8 mouse cellular contexts compared by ENCODE assay signal in the genomic region with DNA sequence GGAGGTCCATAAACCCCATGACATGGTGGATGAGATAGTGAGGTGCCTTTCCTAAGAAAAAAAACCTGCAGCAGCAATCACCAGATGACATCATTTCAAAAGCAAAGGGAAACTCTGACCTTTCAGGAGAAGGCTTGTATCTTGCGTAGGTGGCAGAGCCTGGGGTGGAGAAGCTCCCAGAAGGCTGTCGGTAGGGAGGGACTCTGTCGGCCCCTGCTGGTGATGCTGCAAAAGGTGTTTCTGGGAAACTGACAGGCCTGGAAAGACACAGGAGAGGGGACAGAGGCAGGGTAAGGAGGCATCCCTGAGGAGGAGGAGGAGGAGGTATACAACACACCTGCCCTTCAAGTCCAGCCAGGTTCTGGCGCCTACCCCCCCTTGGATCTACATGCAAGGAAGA.
DNase-seq lines count a peak whose midpoint lies in the region; ATAC-seq and TF ChIP-seq lines count a peak whose summit lies in the region.

No protein-coding gene starts in this region.

- H3K4me2 ChIP-seq in heart, postnatal 0 days (ENCODE audit: low read depth, low read length): no peak overlapping the region
- H3K4me2 ChIP-seq in heart, embryonic 11.5 days: no peak overlapping the region
- H3K4me2 ChIP-seq in forebrain, postnatal 0 days (ENCODE audit: low read depth): no peak overlapping the region

- ATAC-seq in heart, postnatal 0 days (ENCODE audit: insufficient read depth, low read depth): no peak
- no peak for ATAC-seq in heart, embryonic 11.5 days (replicated peaks; ENCODE audit: insufficient number of reproducible peaks, low FRiP score, low TSS enrichment)
- ATAC-seq in forebrain, postnatal 0 days: peak; percentile 33; the same call in 1 of the 2 replicates

- TF ChIP-seq CTCF in heart, postnatal 0 days (IDR thresholded peaks at IDR 0.05; ENCODE audit: low read depth): peak; percentile 55
- peak; percentile 64 for TF ChIP-seq CTCF in E14TG2a.4 (conservative IDR thresholded peaks at IDR 0.05; ENCODE audit: low read length)
- TF ChIP-seq CTCF in forebrain, postnatal 0 days (IDR thresholded peaks at IDR 0.05; ENCODE audit: low read depth): peak; percentile 88
- peak; percentile 83 for TF ChIP-seq CTCF in liver, adult 2 months (IDR thresholded peaks at IDR 0.05; ENCODE audit: low read depth, low read length)

- DNase-seq in heart, postnatal 0 days (ENCODE audit: low spot score): no peak
- DNase-seq in cerebellum, adult 18-20 months: peak; percentile 65 to 73
- peak; percentile 76 for DNase-seq in forebrain, postnatal 0 days
- DNase-seq in liver, adult 2 months (ENCODE audit: extremely low read depth, low read depth, low spot score): peak; percentile 54
- peak; percentile 63 to 70 for DNase-seq in right cerebral cortex, adult 2 months (ENCODE audit: low spot score in 2 of 2)
- no peak for DNase-seq in c-Kit-positive CD71-positive TER-119-positive erythroid progenitor cells, embryonic 14.5 days (ENCODE audit: low spot score)

- no peak for TF ChIP-seq EP300 in heart, postnatal 0 days (IDR thresholded peaks at IDR 0.05; ENCODE audit: low read depth)

- H3K79me2 ChIP-seq in liver, adult 2 months (ENCODE audit: control insufficient read depth, insufficient read depth, low read length): no peaks in the 10 kb centered on the region

- TF ChIP-seq POLR2A in liver, adult 2 months (IDR thresholded peaks at IDR 0.05; ENCODE audit: extremely low read depth, insufficient read depth, low read length): no peak

- H3K4me3 ChIP-seq in heart, postnatal 0 days (ENCODE audit: low read depth, low read length): no peak overlapping the region
- no peak overlapping the region for H3K4me3 ChIP-seq in heart, embryonic 11.5 days (ENCODE audit: low read depth, low read length)
- H3K4me3 ChIP-seq in E14TG2a.4 (replicated peaks; ENCODE audit: low read length): no peak overlapping the region
- no peak overlapping the region for H3K4me3 ChIP-seq in forebrain, postnatal 0 days (ENCODE audit: low read depth, low read length)
- H3K4me3 ChIP-seq in liver, adult 2 months (ENCODE audit: insufficient read depth, low read depth, low read length): no peak overlapping the region

- no peak overlapping the region for H3K9ac ChIP-seq in heart, postnatal 0 days (replicated peaks; ENCODE audit: low read depth, low read length)
- no peak overlapping the region for H3K9ac ChIP-seq in heart, embryonic 11.5 days (ENCODE audit: low read depth, low read length)
- H3K9ac ChIP-seq in forebrain, postnatal 0 days: no peak overlapping the region
- H3K9ac ChIP-seq in liver, adult 2 months (ENCODE audit: low read depth, low read length): no peak overlapping the region

- WGBS in heart, postnatal 0 days: 20% methylated on average over 4 of the region's 4 CpGs
- WGBS in heart, embryonic 11.5 days (ENCODE audit: insufficient replicate concordance): 20% methylated on average over 4 of the region's 4 CpGs
- WGBS in forebrain, postnatal 0 days: 18% methylated on average over 4 of the region's 4 CpGs
- 20% methylated on average over 4 of the region's 4 CpGs for WGBS in liver, adult 2 months

- no peaks in the 10 kb centered on the region for H3K27me3 ChIP-seq in heart, postnatal 0 days (ENCODE audit: control insufficient read depth, insufficient read depth, low read length)
- no peaks in the 10 kb centered on the region; the same call in 1 of the 2 replicates for H3K27me3 ChIP-seq in heart, embryonic 11.5 days (ENCODE audit: control insufficient read depth, insufficient read depth, low read length)
- H3K27me3 ChIP-seq in E14TG2a.4 (ENCODE audit: insufficient read depth, low read length): no peaks in the 10 kb centered on the region
- no peaks in the 10 kb centered on the region for H3K27me3 ChIP-seq in forebrain, postnatal 0 days (ENCODE audit: insufficient read depth, low read length)
- no peaks in the 10 kb centered on the region for H3K27me3 ChIP-seq in liver, adult 2 months (ENCODE audit: control insufficient read depth, insufficient read depth, low read length)

- H3K27ac ChIP-seq in heart, postnatal 0 days (ENCODE audit: low read depth): no peak overlapping the region
- H3K27ac ChIP-seq in heart, embryonic 11.5 days (ENCODE audit: low read depth, low read length): no peak overlapping the region
- H3K27ac ChIP-seq in forebrain, postnatal 0 days (ENCODE audit: low read depth, low read length): no peak overlapping the region
- H3K27ac ChIP-seq in liver, adult 2 months (replicated peaks; ENCODE audit: insufficient read depth, low read depth, low read length): no peak overlapping the region

- H3K4me1 ChIP-seq in heart, postnatal 0 days (ENCODE audit: control insufficient read depth, insufficient read depth): no peaks in the 10 kb centered on the region
- H3K4me1 ChIP-seq in heart, embryonic 11.5 days (ENCODE audit: control insufficient read depth, insufficient read depth, low read length): no peaks in the 10 kb centered on the region
- peaks cover 21% of the 10 kb centered on the region for H3K4me1 ChIP-seq in E14TG2a.4 (replicated peaks; ENCODE audit: low read depth, low read length)
- H3K4me1 ChIP-seq in forebrain, postnatal 0 days (ENCODE audit: insufficient read depth): peaks cover 11% of the 10 kb centered on the region
- no peaks in the 10 kb centered on the region for H3K4me1 ChIP-seq in liver, adult 2 months (ENCODE audit: control insufficient read depth, insufficient read depth, low read length)

- 0 out of 2 replicates have a peak, but pooled peaks cover 3% of the 10 kb centered on the region for H3K36me3 ChIP-seq in heart, postnatal 0 days (replicated peaks; ENCODE audit: control insufficient read depth, insufficient read depth, low read length)
- H3K36me3 ChIP-seq in heart, embryonic 11.5 days (ENCODE audit: control insufficient read depth, insufficient read depth, low read length): no peaks in the 10 kb centered on the region
- H3K36me3 ChIP-seq in E14TG2a.4 (ENCODE audit: insufficient read depth, low read length): peaks cover 56% of the 10 kb centered on the region
- H3K36me3 ChIP-seq in forebrain, postnatal 0 days (ENCODE audit: insufficient read depth): peaks cover 13% of the 10 kb centered on the region; the same call in 1 of the 2 replicates
- no peaks in the 10 kb centered on the region for H3K36me3 ChIP-seq in liver, adult 2 months (ENCODE audit: control insufficient read depth, insufficient read depth, low read length)

- no peaks in the 10 kb centered on the region for H3K9me3 ChIP-seq in heart, postnatal 0 days (replicated peaks; ENCODE audit: control insufficient read depth, low read length)
- no peaks in the 10 kb centered on the region for H3K9me3 ChIP-seq in heart, embryonic 11.5 days (replicated peaks; ENCODE audit: control insufficient read depth, low read length)
- no peaks in the 10 kb centered on the region for H3K9me3 ChIP-seq in E14TG2a.4 (ENCODE audit: low read length)
- no peaks in the 10 kb centered on the region for H3K9me3 ChIP-seq in forebrain, postnatal 0 days (ENCODE audit: low read length)

Comparison
In these comparisons a context has a peak if more than half of its experiments do, and no peak if none do; other contexts are left out.
1. DNase-seq: peak in cerebellum, adult 18-20 months (2 of 2), forebrain, postnatal 0 days (single experiment), liver, adult 2 months (single experiment) and right cerebral cortex, adult 2 months (2 of 2); none in heart, postnatal 0 days (single experiment) and c-Kit-positive CD71-positive TER-119-positive erythroid progenitor cells, embryonic 14.5 days (single experiment).
2. Peak in every context shown above with its lines, with median percentiles within 50 percentile points of each other: CTCF ChIP-seq.